Mouse (Mus musculus): Measurements from ENCODE around the gene Slc48a1. TPM values are rescaled to one million over a fixed set of nuclear protein-coding genes. Genes with fewer than 3 reads are reported as not detected.

Gene Slc48a1
- polyA plus RNA-seq, 1 experiment from 2014 or later, result 122 TPM

DNA sequence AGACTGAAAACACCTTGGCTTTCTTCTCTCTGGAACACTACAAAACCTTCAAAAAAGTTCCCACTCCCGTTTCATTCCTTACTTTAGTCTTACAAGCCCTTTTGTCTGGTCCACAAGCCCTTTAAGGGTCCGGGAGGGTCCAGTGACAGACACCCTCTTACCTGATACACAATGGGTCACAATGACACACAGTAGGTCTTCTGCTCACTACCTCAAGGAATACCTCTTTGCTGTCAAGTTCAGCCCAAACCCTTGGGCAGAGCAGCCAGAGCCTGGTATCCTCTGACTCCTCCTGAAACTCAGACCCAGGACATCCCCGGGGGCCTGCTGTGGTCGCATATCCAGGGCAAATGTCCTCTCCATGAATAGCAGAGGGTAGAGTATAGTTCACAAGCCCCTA, 29.4 kb upstream of the Slc48a1 start:
- no peaks in the 10 kb centered on the region for H3K36me3 ChIP-seq (ENCODE audit: control insufficient read depth, insufficient read depth, low read length)
- no peaks in the 10 kb centered on the region for H3K27me3 ChIP-seq (replicated peaks; ENCODE audit: control insufficient read depth, insufficient read depth, low read length)
- WGBS, result 85% methylated on average over 4 of the region's 4 CpGs
- H3K4me2 ChIP-seq (ENCODE audit: low read length), result no peak overlapping the region
- H3K9me3 ChIP-seq (ENCODE audit: control insufficient read depth, low read length), result no peaks in the 10 kb centered on the region
- H3K27ac ChIP-seq (ENCODE audit: low read depth, low read length), result no peak overlapping the region
- no peak overlapping the region for H3K4me3 ChIP-seq (ENCODE audit: low read length)
- peaks cover 6% of the 10 kb centered on the region for H3K4me1 ChIP-seq (ENCODE audit: control insufficient read depth, insufficient read depth, low read depth, low read length)
- H3K9ac ChIP-seq (ENCODE audit: low read depth, low read length), result no peak overlapping the region
- ATAC-seq, result no peak

DNA sequence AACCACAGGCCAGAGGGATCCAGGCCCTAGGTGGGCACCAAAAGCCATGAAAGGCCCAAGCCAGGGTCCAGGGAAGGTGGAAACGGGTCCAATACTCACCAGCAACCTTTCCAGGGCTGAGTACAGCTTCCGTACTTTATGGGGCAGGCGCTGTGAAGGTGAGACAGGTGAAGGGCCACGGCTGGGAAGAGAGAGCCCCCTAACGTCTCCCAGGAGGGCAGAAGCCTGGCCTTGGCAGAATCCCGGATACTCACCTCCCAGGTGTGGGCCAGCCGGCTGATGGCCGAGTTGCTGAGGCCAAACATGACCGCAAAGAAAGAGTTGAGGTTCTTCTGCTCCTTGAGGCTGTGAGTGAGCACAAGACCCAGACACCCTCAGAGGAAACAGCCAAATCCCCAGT, 28.9 kb upstream of the Slc48a1 start:
- no peaks in the 10 kb centered on the region for H3K9me3 ChIP-seq (ENCODE audit: control insufficient read depth, low read length)
- no peak overlapping the region for H3K4me2 ChIP-seq (ENCODE audit: low read length)
- peaks cover 6% of the 10 kb centered on the region for H3K4me1 ChIP-seq (ENCODE audit: control insufficient read depth, insufficient read depth, low read depth, low read length)
- no peak overlapping the region for H3K4me3 ChIP-seq (ENCODE audit: low read length)
- H3K9ac ChIP-seq (ENCODE audit: low read depth, low read length), result no peak overlapping the region
- no peaks in the 10 kb centered on the region for H3K27me3 ChIP-seq (replicated peaks; ENCODE audit: control insufficient read depth, insufficient read depth, low read length)
- no peaks in the 10 kb centered on the region for H3K36me3 ChIP-seq (ENCODE audit: control insufficient read depth, insufficient read depth, low read length)
- H3K27ac ChIP-seq (ENCODE audit: low read depth, low read length), result no peak overlapping the region
- 94% methylated on average over 9 of the region's 9 CpGs for WGBS
- ATAC-seq, result no peak

DNA sequence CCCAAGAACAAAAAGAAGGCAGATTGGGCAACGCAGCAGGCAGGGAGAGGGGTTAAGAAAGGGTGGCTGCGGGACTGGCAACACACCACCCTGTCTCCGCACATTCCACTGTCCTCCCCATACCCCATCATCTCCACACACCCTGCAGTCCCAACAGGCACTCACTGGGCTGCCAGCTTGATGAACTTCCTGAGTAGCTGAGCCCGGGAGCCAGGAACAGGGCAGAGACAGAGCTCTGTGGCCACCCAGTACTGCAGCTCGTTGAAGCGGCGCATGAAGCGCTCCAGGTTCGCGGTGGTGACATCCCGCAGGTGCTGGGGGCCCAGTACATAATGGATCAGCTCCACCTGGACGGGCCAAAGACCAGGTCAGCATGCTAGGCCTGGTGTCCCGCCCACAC, 28.5 kb upstream of the Slc48a1 start:
- H3K4me1 ChIP-seq (ENCODE audit: control insufficient read depth, insufficient read depth, low read depth, low read length), result peaks cover 6% of the 10 kb centered on the region
- H3K4me2 ChIP-seq (ENCODE audit: low read length), result no peak overlapping the region
- H3K27ac ChIP-seq (ENCODE audit: low read depth, low read length), result no peak overlapping the region
- H3K9ac ChIP-seq (ENCODE audit: low read depth, low read length), result no peak overlapping the region
- ATAC-seq, result no peak
- H3K36me3 ChIP-seq (ENCODE audit: control insufficient read depth, insufficient read depth, low read length), result no peaks in the 10 kb centered on the region
- H3K9me3 ChIP-seq (ENCODE audit: control insufficient read depth, low read length), result no peaks in the 10 kb centered on the region
- H3K27me3 ChIP-seq (replicated peaks; ENCODE audit: control insufficient read depth, insufficient read depth, low read length), result no peaks in the 10 kb centered on the region; the same call in 1 of the 2 replicates
- WGBS, result 86% methylated on average over 13 of the region's 13 CpGs
- no peak overlapping the region for H3K4me3 ChIP-seq (ENCODE audit: low read length)

DNA sequence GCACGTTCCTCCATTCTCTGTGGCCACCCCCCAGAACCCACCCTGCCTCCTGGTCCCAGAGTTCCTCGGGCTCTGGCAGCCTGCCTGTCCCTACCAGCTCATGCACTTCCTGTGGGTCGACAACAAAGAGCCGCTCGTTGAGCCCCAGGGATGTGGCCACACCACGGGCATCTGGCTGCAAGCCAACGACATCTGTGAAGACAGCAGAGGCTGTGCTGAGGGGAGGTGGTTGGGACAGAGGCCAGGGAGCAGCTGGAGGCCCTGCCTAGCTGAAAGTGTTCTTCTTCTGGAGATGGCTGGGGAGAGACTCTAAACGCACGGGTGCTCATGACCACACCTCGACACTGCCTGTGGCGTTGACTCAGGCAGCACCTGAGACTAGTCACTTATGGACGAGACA, 27.6 kb upstream of the Slc48a1 start:
- H3K4me2 ChIP-seq (ENCODE audit: low read length), result peak overlapping the region; percentile 6; the same call in 1 of the 2 replicates
- H3K9ac ChIP-seq (ENCODE audit: low read depth, low read length), result no peak overlapping the region
- no peak overlapping the region for H3K4me3 ChIP-seq (ENCODE audit: low read length)
- H3K9me3 ChIP-seq (ENCODE audit: control insufficient read depth, low read length), result no peaks in the 10 kb centered on the region
- no peaks in the 10 kb centered on the region for H3K36me3 ChIP-seq (ENCODE audit: control insufficient read depth, insufficient read depth, low read length)
- peak overlapping the region; percentile 65; the same call in 1 of the 2 replicates for H3K27ac ChIP-seq (ENCODE audit: low read depth, low read length)
- H3K4me1 ChIP-seq (ENCODE audit: control insufficient read depth, insufficient read depth, low read depth, low read length), result peaks cover 4% of the 10 kb centered on the region
- WGBS, result 17% methylated on average over 12 of the region's 12 CpGs
- H3K27me3 ChIP-seq (replicated peaks; ENCODE audit: control insufficient read depth, insufficient read depth, low read length), result no peaks in the 10 kb centered on the region; the same call in 1 of the 2 replicates
- peak; percentile 89 for ATAC-seq

DNA sequence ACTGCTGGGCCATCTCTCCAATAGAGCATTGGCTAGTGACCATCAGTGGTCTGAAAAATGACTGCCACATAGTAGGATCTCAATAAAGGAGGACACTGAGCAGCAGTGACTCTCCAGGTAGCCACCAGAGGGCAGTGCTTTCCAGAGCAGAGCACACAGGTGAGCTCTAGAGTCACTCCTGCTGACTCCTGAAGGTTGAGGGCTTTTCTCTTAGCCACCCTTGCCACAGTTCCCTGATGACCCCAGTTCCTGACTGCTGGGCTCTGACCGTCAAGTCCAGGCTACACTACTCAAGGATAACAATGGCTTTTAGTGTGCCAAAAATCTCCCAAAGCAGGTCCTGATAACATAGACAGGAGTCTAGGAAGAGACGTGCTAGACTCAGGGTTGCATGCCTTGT, 26.6 kb upstream of the Slc48a1 start:
- no peaks in the 10 kb centered on the region; the same call in 1 of the 2 replicates for H3K27me3 ChIP-seq (replicated peaks; ENCODE audit: control insufficient read depth, insufficient read depth, low read length)
- no peaks in the 10 kb centered on the region for H3K9me3 ChIP-seq (ENCODE audit: control insufficient read depth, low read length)
- no peak overlapping the region for H3K9ac ChIP-seq (ENCODE audit: low read depth, low read length)
- H3K4me2 ChIP-seq (ENCODE audit: low read length), result no peak overlapping the region
- H3K4me1 ChIP-seq (ENCODE audit: control insufficient read depth, insufficient read depth, low read depth, low read length), result peaks cover 4% of the 10 kb centered on the region
- no peak for ATAC-seq
- H3K36me3 ChIP-seq (ENCODE audit: control insufficient read depth, insufficient read depth, low read length), result no peaks in the 10 kb centered on the region; the same call in 1 of the 2 replicates
- no peak overlapping the region for H3K4me3 ChIP-seq (ENCODE audit: low read length)
- WGBS, result 84% methylated on average over 2 of the region's 2 CpGs
- H3K27ac ChIP-seq (ENCODE audit: low read depth, low read length), result no peak overlapping the region

DNA sequence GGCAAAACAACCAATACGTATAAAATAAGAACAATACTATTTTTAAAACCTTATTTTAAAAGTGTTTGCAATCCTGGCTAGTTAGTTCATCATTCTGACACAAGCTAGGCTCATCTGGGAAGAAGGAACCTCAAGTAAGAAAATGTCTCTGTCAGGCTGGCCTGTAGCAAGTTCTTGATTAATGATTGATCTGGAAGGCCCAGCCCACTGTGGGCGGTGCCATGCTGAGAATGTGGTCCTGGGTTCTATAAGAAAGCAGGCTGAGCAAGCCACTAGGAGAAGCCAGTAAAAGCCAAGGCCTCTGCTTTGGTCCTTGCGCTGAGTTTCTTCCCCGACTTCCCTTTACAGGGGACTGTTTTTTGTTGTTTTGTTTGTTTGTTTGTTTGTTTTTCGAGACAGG, 25.8 kb upstream of the Slc48a1 start:
- Histone ChIP-seq H3K27ac (ENCODE audit: low read depth, low read length) (no peak overlapping the region), H3K9me3 (ENCODE audit: control insufficient read depth, low read length) (no peaks in the 10 kb centered on the region), H3K4me1 (ENCODE audit: control insufficient read depth, insufficient read depth, low read depth, low read length) (peaks cover 4% of the 10 kb centered on the region), H3K4me2 (ENCODE audit: low read length) (no peak overlapping the region), H3K9ac (ENCODE audit: low read depth, low read length) (no peak overlapping the region), H3K36me3 (ENCODE audit: control insufficient read depth, insufficient read depth, low read length) (no peaks in the 10 kb centered on the region; the same call in 1 of the 2 replicates), H3K4me3 (ENCODE audit: low read length) (no peak overlapping the region), H3K27me3 (replicated peaks; ENCODE audit: control insufficient read depth, insufficient read depth, low read length) (no peaks in the 10 kb centered on the region; the same call in 1 of the 2 replicates)
- ATAC-seq, result no peak
- WGBS, result 96% methylated on average over 5 of the region's 5 CpGs

DNA sequence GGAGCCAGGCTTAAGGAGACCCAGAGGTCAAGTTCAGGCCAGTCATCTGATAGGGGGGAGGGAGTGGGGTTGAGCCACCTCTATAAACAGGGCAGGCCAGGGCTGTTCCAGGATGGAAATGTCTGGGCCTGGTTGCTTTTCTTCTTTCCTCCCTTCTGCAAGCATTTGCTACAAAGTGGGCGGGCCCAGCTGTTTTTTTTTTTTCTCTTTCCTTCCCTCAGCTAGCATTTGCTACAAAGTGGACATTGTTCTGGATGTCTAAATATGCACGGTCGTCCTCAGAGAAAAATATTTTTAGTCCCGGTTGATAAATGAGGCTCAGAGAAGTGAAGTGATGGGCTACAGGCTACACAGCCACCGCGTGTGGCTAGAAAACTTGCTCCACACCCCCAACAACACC, 23.8 kb upstream of the Slc48a1 start:
- Histone ChIP-seq H3K9me3 (ENCODE audit: control insufficient read depth, low read length) (no peaks in the 10 kb centered on the region), H3K27ac (ENCODE audit: low read depth, low read length) (no peak overlapping the region), H3K27me3 (replicated peaks; ENCODE audit: control insufficient read depth, insufficient read depth, low read length) (no peaks in the 10 kb centered on the region; the same call in 1 of the 2 replicates), H3K4me2 (ENCODE audit: low read length) (no peak overlapping the region), H3K4me3 (ENCODE audit: low read length) (no peak overlapping the region), H3K36me3 (ENCODE audit: control insufficient read depth, insufficient read depth, low read length) (peaks cover 11% of the 10 kb centered on the region; the same call in 1 of the 2 replicates), H3K9ac (ENCODE audit: low read depth, low read length) (no peak overlapping the region), H3K4me1 (ENCODE audit: control insufficient read depth, insufficient read depth, low read depth, low read length) (peaks cover 4% of the 10 kb centered on the region)
- WGBS, result 55% methylated on average over 6 of the region's 6 CpGs
- ATAC-seq, result no peak

DNA sequence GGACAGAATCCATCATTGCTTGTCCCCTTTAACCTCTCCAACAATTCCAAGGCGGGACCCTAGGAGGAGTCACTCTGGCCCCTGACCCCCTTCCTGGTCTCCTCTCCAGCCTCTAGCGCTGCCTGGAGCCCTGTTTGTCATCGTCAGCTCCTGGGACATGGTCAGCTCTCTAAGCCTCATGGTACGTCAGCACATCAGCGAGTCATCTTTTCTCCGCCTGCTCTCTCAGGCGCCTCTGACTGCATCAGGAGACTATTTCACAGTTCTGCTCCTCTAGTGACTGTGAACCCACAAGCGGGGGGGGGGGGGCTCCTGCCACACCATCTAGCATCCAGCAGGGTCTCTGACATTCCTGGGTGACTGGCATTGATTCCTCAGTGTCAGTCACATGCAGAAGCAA, 23.0 kb upstream of the Slc48a1 start:
- Histone ChIP-seq H3K9me3 (ENCODE audit: control insufficient read depth, low read length) (no peaks in the 10 kb centered on the region), H3K27ac (ENCODE audit: low read depth, low read length) (no peak overlapping the region), H3K4me3 (ENCODE audit: low read length) (no peak overlapping the region), H3K36me3 (ENCODE audit: control insufficient read depth, insufficient read depth, low read length) (peaks cover 14% of the 10 kb centered on the region; the same call in 1 of the 2 replicates), H3K9ac (ENCODE audit: low read depth, low read length) (no peak overlapping the region), H3K4me2 (ENCODE audit: low read length) (no peak overlapping the region), H3K4me1 (ENCODE audit: control insufficient read depth, insufficient read depth, low read depth, low read length) (peaks cover 4% of the 10 kb centered on the region), H3K27me3 (replicated peaks; ENCODE audit: control insufficient read depth, insufficient read depth, low read length) (no peaks in the 10 kb centered on the region; the same call in 1 of the 2 replicates)
- no peak for ATAC-seq
- 35% methylated on average over 8 of the region's 8 CpGs for WGBS

DNA sequence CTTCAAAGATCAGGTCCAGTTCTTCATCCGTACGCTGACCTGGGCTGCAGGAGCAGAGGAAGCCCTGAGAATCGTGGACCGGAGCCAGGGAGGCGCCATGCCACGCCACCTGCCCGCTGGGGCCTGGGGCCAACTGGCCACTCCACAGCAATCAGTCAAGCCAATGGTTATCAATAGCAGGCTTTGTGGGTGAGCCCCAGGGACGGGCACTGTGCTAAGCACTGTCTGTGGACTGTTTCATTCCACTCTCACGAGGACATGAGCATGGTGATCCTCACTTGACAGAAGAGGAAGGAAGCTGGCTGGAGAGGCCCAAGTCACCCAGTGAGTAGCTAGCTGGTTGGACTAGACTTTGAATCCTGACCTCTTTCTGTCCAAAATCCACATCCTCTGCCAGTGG, 18.3 kb upstream of the Slc48a1 start:
- Histone ChIP-seq H3K9me3 (ENCODE audit: control insufficient read depth, low read length) (no peaks in the 10 kb centered on the region), H3K9ac (ENCODE audit: low read depth, low read length) (no peak overlapping the region), H3K27me3 (replicated peaks; ENCODE audit: control insufficient read depth, insufficient read depth, low read length) (no peaks in the 10 kb centered on the region; the same call in 1 of the 2 replicates), H3K27ac (ENCODE audit: low read depth, low read length) (no peak overlapping the region), H3K36me3 (ENCODE audit: control insufficient read depth, insufficient read depth, low read length) (peaks cover 14% of the 10 kb centered on the region; the same call in 1 of the 2 replicates), H3K4me3 (ENCODE audit: low read length) (no peak overlapping the region), H3K4me1 (ENCODE audit: control insufficient read depth, insufficient read depth, low read depth, low read length) (peaks cover 1% of the 10 kb centered on the region; the same call in 1 of the 2 replicates), H3K4me2 (ENCODE audit: low read length) (no peak overlapping the region)
- WGBS, result 82% methylated on average over 9 of the region's 9 CpGs
- 0 out of 2 replicates have a peak, but pooled peaks have one; percentile 55 for ATAC-seq

All from hindbrain, embryonic 16.5 days (tissue).